Mouse (Mus musculus): ENCODE data around the gene Lyrm4.

DNA sequence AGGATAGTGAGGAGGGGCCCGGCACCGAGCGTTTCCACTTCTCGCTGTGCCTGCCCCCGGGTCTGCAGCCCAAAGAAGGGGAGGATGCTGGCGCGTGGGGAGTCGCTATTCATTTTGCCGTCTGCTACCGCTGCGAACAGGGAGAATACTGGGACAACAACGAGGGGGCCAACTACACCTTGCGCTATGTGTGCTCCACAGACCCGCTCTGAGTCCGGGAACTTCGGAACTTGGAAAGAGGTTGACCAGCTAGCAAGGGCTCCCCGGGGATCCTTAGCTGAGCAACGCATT is 147.9 kb downstream of the Lyrm4 start:
- no peak for TF ChIP-seq POLR2A (IDR thresholded peaks at IDR 0.05; ENCODE audit: borderline replicate concordance, control insufficient read depth, low read depth, low read length)
- no peak for TF ChIP-seq CTCF (IDR thresholded peaks at IDR 0.05; ENCODE audit: control insufficient read depth, insufficient read depth, low read length)

Data from bone marrow, adult 2 months (tissue).